Mouse (Mus musculus): ENCODE measurements around the gene Hfe2. TPM values are rescaled to one million over a fixed set of nuclear protein-coding genes. Genes with fewer than 3 reads are reported as not detected.

The Hfe2 gene
- total RNA-seq, 2 experiments from 2014 or later, result not detected

DNA sequence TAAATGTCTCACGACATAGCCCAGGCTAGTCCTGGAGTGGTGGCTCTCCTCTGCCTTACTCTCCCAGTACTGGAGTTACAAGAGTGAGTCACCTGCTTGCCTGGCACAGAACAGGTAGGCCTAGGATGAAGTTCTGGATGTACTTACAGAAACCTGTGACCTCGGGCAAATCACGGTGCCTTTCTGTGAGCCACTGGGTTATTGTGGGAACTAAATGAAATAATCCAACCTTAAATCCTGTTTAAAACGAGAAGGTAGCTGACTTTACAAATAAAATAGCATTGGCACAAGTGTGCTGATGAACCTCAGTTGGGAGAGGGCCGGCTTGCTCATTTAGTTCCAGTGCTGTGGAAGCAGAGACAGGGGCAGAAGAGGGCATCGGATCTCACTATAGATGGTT is 29.3 kb downstream of the Hfe2 start:
- ATAC-seq (replicated peaks; ENCODE audit: low FRiP score, low TSS enrichment, poor library complexity, severe bottlenecking), result no peak

GRCm38 (mm10) chr3:96555041-96555596 is 30.1 kb downstream of the Hfe2 start:
- ATAC-seq (replicated peaks; ENCODE audit: low FRiP score, low TSS enrichment, poor library complexity, severe bottlenecking), result no peak

DNA sequence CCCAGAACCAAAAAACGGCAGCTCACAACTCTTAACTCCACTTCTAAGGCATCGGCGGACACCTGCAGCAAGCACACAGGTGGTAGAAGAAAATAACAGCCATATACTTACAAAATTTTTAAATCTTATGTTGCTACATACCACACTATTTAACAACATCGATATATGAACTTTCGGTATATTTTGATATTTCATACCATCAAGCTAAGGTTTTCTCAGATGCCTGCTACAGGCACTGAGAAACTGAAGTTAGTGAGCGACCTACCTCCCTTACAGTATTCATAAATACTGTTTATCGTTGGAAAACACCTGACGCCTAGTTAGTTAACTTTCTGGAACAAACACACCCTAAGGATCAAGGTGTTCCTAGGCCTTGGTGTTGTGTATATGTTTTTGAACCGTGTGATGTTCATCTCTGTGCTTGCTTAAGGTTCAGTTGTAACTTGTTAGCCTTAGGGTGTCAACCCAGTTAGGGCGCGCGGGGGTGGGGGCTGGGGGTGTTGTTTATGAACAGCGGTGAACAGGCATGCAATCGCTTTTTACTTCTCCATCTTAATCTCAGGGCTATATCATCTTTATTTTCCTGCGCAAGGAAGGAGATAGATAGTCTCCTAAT is 31.1 kb downstream of the Hfe2 start:
- ATAC-seq (replicated peaks; ENCODE audit: low FRiP score, low TSS enrichment, poor library complexity, severe bottlenecking), result no peak

- no peak for ATAC-seq (replicated peaks; ENCODE audit: low FRiP score, low TSS enrichment, poor library complexity, severe bottlenecking)
Measured at GRCm38 (mm10) chr3:96556651-96557635, 32.0 kb downstream of the Hfe2 start.

- ATAC-seq (replicated peaks; ENCODE audit: low FRiP score, low TSS enrichment, poor library complexity, severe bottlenecking), result peak; percentile 92
Measured at GRCm38 (mm10) chr3:96557694-96558093, 32.7 kb downstream of the Hfe2 start, which contains the start of gene Txnip. Gene Txnip, plus strand, starts transcription at chr3:96557957.

GRCm38 (mm10) chr3:96558159-96558558 is 33.2 kb downstream of the Hfe2 start:
- no peak for ATAC-seq (replicated peaks; ENCODE audit: low FRiP score, low TSS enrichment, poor library complexity, severe bottlenecking)

- ATAC-seq (replicated peaks; ENCODE audit: low FRiP score, low TSS enrichment, poor library complexity, severe bottlenecking), result no peak
Measured at GRCm38 (mm10) chr3:96558668-96559196, 33.8 kb downstream of the Hfe2 start.

DNA sequence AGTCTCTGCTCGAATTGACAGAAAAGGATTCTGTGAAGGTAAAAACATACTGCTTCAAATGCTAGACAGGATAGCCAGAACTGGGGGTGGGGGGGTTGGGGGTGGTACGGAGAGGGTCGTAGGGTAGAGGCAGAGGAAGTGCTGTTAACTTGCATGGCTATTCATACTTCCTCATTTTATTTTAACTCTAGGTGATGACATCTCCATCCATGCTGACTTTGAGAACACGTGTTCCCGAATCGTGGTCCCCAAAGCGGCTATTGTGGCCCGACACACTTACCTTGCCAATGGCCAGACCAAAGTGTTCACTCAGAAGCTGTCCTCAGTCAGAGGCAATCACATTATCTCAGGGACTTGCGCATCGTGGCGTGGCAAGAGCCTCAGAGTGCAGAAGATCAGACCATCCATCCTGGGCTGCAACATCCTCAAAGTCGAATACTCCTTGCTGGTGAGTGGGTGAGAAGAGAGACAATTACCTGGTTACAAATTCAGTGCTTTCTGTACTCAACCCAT is 34.5 kb downstream of the Hfe2 start:
- ATAC-seq (replicated peaks; ENCODE audit: low FRiP score, low TSS enrichment, poor library complexity, severe bottlenecking), result no peak

GRCm38 (mm10) chr3:96559911-96560850 is 35.2 kb downstream of the Hfe2 start:
- ATAC-seq (replicated peaks; ENCODE audit: low FRiP score, low TSS enrichment, poor library complexity, severe bottlenecking), result no peak

DNA sequence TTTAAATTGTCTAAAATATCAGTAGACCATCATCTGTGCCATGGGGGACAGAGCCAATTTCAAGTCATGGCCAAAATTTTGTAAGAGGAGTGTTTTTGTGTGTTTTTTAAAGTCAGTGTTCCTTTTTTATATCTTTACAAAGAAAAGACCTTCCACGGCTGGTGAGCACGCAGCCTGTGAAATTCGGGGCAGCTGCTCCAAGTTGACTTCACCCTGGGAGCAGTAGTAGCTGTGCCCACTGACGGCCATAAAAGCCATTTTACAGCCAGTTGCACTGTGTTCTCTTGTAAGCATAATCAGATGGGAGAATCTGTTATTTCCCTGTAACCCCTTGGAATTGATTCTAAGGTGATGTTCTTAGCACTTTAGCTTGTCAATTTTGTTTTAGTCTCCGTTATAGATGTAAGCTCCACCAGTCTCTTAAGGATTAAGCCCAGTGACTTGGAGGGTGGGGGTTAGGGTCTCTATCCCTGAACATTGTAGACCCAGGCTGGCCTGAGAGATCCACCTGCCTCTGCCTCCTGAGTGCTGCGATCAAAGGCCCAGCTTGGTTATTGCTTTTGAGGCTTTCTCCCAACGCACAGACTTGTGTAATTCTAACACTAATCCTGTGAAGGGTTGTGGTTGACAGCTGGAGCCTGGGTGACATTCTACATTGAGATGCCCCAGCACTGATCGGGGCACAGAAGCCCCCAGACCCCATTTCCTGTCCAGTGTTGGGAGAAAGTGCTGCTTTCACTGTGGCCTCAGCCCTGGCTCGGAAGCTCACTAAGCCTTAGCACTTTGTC is 36.1 kb downstream of the Hfe2 start:
- ATAC-seq (replicated peaks; ENCODE audit: low FRiP score, low TSS enrichment, poor library complexity, severe bottlenecking), result no peak

- ATAC-seq (replicated peaks; ENCODE audit: low FRiP score, low TSS enrichment, poor library complexity, severe bottlenecking), result no peak
Measured at GRCm38 (mm10) chr3:96561946-96562681, 37.1 kb downstream of the Hfe2 start.

DNA sequence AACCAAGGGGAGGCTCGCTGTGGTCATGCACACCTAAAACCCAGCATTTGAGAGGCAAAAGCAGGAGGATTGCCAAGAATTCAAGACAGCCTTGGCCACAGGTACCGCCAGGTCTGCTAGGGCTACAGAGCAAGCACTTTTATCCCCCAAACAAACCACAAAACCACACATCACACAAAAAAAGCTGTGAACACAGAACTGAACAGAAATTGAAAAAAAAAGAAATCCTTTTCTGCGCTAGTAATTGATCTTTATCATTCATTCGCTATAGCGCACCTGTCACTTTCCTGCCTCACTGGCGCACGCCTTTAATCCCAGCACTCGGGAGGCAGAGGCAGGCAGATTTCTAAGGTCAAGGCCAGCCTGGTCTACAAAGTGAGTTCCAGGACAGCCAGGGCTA is 38.3 kb downstream of the Hfe2 start:
- ATAC-seq (replicated peaks; ENCODE audit: low FRiP score, low TSS enrichment, poor library complexity, severe bottlenecking), result no peak

- peak; percentile 7; the same call in 1 of the 2 replicates for ATAC-seq (replicated peaks; ENCODE audit: low FRiP score, low TSS enrichment, poor library complexity, severe bottlenecking)
Measured at GRCm38 (mm10) chr3:96563911-96564632, 39.1 kb downstream of the Hfe2 start.

DNA sequence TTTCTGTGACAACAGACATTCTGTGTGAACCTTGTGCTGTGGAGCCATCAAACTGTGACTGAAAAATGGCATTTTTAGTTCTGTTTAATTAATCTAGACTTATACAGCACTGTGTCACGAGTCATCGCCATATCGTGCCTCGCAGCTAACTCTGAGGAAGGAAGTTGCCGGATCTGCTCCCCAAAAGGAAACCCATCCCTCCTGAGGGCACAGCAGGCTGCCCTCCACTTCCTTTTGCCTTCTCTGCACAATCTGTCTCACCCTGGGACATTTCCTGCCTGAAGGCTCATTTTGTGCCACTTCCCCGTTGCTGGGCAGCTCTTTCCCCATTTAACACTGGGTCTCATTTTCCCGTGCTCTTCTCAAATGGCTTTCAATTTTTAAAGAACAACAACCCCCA is 39.7 kb downstream of the Hfe2 start:
- peak; percentile 60 for ATAC-seq (replicated peaks; ENCODE audit: low FRiP score, low TSS enrichment, poor library complexity, severe bottlenecking)

DNA sequence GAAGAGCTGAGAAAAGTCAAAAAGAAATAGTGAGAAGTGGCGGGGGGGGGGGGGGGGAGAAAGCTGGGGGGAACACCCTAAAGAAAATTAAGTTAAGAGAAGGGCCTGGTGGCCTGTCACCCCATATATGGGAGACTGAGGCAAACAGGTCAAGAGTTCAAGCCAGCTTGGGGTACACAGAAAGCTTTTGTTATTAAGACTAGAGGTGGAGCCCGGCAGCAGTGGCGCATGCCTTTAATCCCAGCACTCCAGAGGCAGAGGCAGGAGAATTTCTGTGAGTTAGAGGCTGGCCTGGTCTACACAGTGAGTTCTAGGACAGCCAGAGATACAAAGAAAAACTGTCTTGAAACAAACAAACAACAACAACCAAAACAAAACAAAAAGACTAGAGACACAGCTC is 40.1 kb downstream of the Hfe2 start:
- ATAC-seq (replicated peaks; ENCODE audit: low FRiP score, low TSS enrichment, poor library complexity, severe bottlenecking), result no peak

- ATAC-seq (replicated peaks; ENCODE audit: low FRiP score, low TSS enrichment, poor library complexity, severe bottlenecking), result no peak
Measured at GRCm38 (mm10) chr3:96566661-96567450, 41.9 kb downstream of the Hfe2 start.

All from megakaryocyte-erythroid progenitor cell, adult 5-6 weeks (primary cell).